Mouse (Mus musculus) ES-E14 (cell line): Measurements from ENCODE around the gene Oxtr. TPM values are rescaled to one million over a fixed set of nuclear protein-coding genes. Genes with fewer than 3 reads are reported as not detected.

Experiments
- DNase-seq: peaks from one replicate; pipeline ENCODE4 v3.0.0-alpha.2; 2013; ENCODE audit warnings: low read depth, low spot score
- H3K27ac ChIP-seq: 2 replicates; pipeline ENCODE4 v1.5.1; 2012; ENCODE audit warnings: low read depth, mild to moderate bottlenecking, low read length, moderate library complexity, mixed read lengths; ENCODE audit not compliant: poor library complexity, insufficient read depth, severe bottlenecking
- H3K36me3 ChIP-seq: 2 replicates; pipeline ENCODE4 v1.6.1; 2012; ENCODE audit warnings: mild to moderate bottlenecking, low read length, moderate library complexity, mixed read lengths; ENCODE audit not compliant: control insufficient read depth, poor library complexity, insufficient read depth, severe bottlenecking
- H3K4me1 ChIP-seq, 2 experiments: fragments of 150-350 bp in 1 of 2; sonication (generic) in 1 of 2; 2 replicates each; pipeline ENCODE4 v1.6.1; 2012; ENCODE audit warnings: low read length in 2 of 2, mild to moderate bottlenecking in 1 of 2, mixed read lengths in 1 of 2; ENCODE audit not compliant: control insufficient read depth in 2 of 2, insufficient read depth in 2 of 2, poor library complexity in 1 of 2
- H3K4me3 ChIP-seq, 2 experiments: fragments of 150-350 bp in 1 of 2; sonication (generic) in 1 of 2; 2 replicates each; pipeline ENCODE4 v1.5.1; 2012; ENCODE audit warnings: low read length in 2 of 2, low read depth in 1 of 2, mild to moderate bottlenecking in 1 of 2, mixed read lengths in 1 of 2; ENCODE audit not compliant: insufficient read depth in 1 of 2, poor library complexity in 1 of 2, severe bottlenecking in 1 of 2
- H3K9ac ChIP-seq: 2 replicates; pipeline ENCODE4 v1.6.1; 2012; ENCODE audit warnings: low read depth, mild to moderate bottlenecking, low read length, mixed read lengths; ENCODE audit not compliant: poor library complexity, insufficient read depth, severe bottlenecking
- H3K9me3 ChIP-seq: fragments of 150-350 bp; sonication (generic); 2 replicates; pipeline ENCODE4 v1.6.1; 2012; ENCODE audit warnings: low read depth, mild to moderate bottlenecking, low read length; ENCODE audit not compliant: control insufficient read depth, insufficient read depth
- CHD2 ChIP-seq: IDR thresholded peaks from 2 replicates; pipeline ENCODE4 v1.6.1; 2014; ENCODE audit warnings: mild to moderate bottlenecking, low read depth, low read length, inconsistent platforms
- HCFC1 ChIP-seq: IDR thresholded peaks from 2 replicates; pipeline ENCODE4 v1.6.1; 2012; ENCODE audit warnings: low read length, inconsistent platforms, borderline replicate concordance; ENCODE audit not compliant: insufficient read depth
- MAFK ChIP-seq: IDR thresholded peaks from 2 replicates; pipeline ENCODE4 v1.6.1; 2014; ENCODE audit warnings: mild to moderate bottlenecking, low read depth, low read length, inconsistent platforms; ENCODE audit not compliant: insufficient read depth
- ZC3H11A ChIP-seq: IDR thresholded peaks from 2 replicates; pipeline ENCODE4 v1.6.1; 2012; ENCODE audit warnings: low read depth, mild to moderate bottlenecking, inconsistent platforms, low read length, borderline replicate concordance
- ZNF384 ChIP-seq: IDR thresholded peaks from 2 replicates; pipeline ENCODE4 v1.6.1; 2012; ENCODE audit warnings: low read depth, low read length, inconsistent platforms
- in situ Hi-C, 2 experiments: fragments of 600-800 bp; cut with MboI; formaldehyde crosslinking; loops; one replicate each; pipeline ENCODE4 v1.15.1; 2025; ENCODE audit warnings: low sequenced_read_pairs in 2 of 2, inconsistent platforms in 1 of 2; ENCODE audit not compliant: unreplicated experiment in 2 of 2
- total RNA-seq: library from RNA; depleted of rRNA; stranded (reverse); fragments of 300-350 nt; gene quantifications from 2 replicates; pipeline ENCODE4 v1.2.3, GENCODE M21; 2012

Oxtr gene
- total RNA-seq, 1 experiment: 0.04 TPM

DNA sequence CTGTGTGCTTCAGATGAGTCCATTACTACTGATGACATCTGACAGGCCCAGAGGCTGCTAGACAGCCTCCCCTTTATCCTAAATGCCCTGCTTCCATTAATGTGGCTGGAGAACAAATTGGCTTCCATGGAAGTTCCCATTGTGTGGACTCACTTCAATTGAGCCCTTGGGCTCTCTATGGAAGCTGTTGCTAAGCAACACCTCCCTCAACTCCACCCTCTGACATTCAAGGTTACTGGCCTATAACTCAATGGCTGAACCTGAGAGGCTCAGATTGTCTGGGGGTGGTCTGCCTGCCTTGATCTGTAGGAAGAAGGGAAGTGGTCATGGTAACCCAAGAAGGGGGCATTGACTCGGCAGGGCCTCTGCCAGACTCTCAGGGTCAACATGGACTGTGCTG is 26.8 kb upstream of the Oxtr start:
- no peak overlapping the region for H3K9ac ChIP-seq
- no peak overlapping the region for H3K4me3 ChIP-seq
- in situ Hi-C loops: no loop called here
- H3K4me1 ChIP-seq: no peaks in the 10 kb centered on the region
- no peaks in the 10 kb centered on the region for H3K36me3 ChIP-seq
- no peak for TF ChIP-seq ZNF384
- TF ChIP-seq CHD2: no peak
- TF ChIP-seq HCFC1: no peak
- no peak for TF ChIP-seq ZC3H11A
- no peak for TF ChIP-seq MAFK
- no peaks in the 10 kb centered on the region for H3K9me3 ChIP-seq
- peak; percentile 28 for DNase-seq
- H3K27ac ChIP-seq: no peak overlapping the region

DNA sequence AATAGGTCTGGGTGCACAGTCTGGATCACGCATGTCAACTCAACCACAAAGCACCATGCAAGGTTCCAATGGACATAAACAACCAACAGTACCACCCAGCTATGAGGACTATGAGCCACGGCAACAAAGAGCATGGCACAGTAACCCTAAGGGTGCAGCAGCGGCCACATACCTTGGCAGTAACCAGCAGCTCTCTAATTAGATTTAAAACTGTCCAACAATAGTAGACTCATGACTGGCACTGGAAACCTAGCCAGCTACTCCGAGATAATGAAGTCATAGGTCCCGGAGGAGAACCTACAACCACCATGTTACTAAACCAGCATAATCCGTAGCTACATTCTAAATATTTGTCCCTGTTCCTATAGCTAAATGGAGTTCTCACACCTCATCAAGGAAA is 24.8 kb upstream of the Oxtr start:
- in situ Hi-C loops: no loop called here
- Histone ChIP-seq H3K4me1 (no peaks in the 10 kb centered on the region), H3K36me3 (no peaks in the 10 kb centered on the region), H3K27ac (no peak overlapping the region), H3K9ac (no peak overlapping the region), H3K9me3 (no peaks in the 10 kb centered on the region), H3K4me3 (no peak overlapping the region)
- TF ChIP-seq CHD2 (no peak), HCFC1 (no peak), ZC3H11A (no peak), MAFK (no peak), ZNF384 (no peak)
- no peak for DNase-seq

DNA sequence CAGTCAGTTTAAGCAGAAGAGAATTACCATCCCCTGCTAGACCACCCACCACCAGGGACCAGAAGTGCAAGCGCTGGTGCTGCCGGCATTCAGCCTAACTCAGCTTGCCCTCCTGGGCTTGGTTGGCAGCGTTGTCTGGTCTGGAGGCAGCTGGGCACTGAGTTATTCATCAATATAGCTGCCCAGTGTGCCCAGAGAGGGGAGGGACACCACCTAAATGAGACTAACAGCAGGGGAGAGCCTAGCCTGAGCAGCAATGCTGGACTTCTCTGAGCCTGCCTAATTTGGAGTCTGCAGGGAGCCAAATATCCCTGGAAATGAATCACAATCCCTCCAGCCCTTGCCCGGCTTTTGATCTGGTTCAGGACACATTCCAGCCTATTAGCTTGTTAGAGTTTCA is 20.6 kb upstream of the Oxtr start:
- Histone ChIP-seq H3K4me3 (no peak overlapping the region), H3K9me3 (no peaks in the 10 kb centered on the region), H3K36me3 (no peaks in the 10 kb centered on the region), H3K4me1 (no peaks in the 10 kb centered on the region), H3K9ac (no peak overlapping the region), H3K27ac (no peak overlapping the region)
- no peak for DNase-seq
- in situ Hi-C loops: no loop called here
- TF ChIP-seq ZC3H11A: no peak
- no peak for TF ChIP-seq ZNF384
- no peak for TF ChIP-seq CHD2
- TF ChIP-seq MAFK: no peak
- no peak for TF ChIP-seq HCFC1

DNA sequence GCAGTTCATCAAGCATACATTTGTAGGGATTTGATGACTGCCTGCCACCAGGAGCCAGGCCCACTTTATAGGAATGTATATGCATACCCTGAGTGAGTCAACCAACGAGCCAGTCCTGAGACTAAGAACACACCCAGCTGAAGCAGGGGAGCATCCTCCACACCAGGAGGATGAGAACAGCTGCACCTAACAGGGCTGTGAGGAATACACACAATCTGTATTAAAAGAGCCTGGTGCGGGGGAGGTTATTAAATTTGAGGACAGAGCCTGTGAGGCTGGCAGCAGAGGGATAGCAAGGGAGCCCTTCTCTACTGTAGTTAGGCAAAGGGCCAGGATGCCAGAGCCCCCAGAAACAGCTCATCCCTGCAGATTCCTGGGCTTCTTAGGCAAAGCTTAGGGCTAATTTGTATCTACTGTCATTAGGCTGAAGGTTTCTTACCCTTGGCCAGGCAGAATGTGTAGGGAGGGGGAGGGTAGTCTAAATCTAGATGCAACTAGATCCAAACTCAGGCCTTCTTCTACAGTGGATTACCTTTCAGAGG is 19.9 kb upstream of the Oxtr start:
- DNase-seq: no peak
- Histone ChIP-seq H3K27ac (no peak overlapping the region), H3K36me3 (no peaks in the 10 kb centered on the region), H3K4me1 (no peaks in the 10 kb centered on the region), H3K9ac (no peak overlapping the region), H3K9me3 (no peaks in the 10 kb centered on the region), H3K4me3 (no peak overlapping the region)
- TF ChIP-seq CHD2 (no peak), MAFK (no peak), ZNF384 (no peak)
- in situ Hi-C loops: no loop called here

DNA sequence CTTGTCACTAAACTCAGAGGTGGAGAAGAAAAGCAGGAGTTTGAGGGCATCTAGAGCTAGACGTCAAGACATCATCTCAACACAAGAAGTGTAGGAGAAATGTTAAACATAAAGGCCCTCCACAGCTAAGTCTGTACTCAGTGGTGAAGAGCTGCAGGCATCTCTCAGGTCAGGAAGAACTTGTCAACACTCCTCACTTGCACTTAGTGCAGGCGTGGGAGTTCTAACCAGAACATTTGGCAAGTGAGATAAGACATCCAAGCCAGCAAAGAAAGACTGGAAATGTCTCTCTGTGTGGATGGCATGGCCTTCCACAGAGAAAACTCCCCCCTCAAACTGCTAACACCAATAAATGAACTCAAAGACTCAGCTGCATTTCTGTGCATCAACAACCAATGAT is 17.9 kb upstream of the Oxtr start:
- Histone ChIP-seq H3K4me1 (no peaks in the 10 kb centered on the region), H3K4me3 (no peak overlapping the region), H3K9me3 (no peaks in the 10 kb centered on the region), H3K27ac (no peak overlapping the region), H3K9ac (no peak overlapping the region), H3K36me3 (no peaks in the 10 kb centered on the region)
- no peak for DNase-seq
- TF ChIP-seq CHD2: no peak
- no peak for TF ChIP-seq ZNF384
- TF ChIP-seq ZC3H11A: no peak
- no peak for TF ChIP-seq HCFC1
- TF ChIP-seq MAFK: no peak
- in situ Hi-C loops: no loop called here
